Mouse (Mus musculus) brain, embryonic 14.5 days (tissue): ENCODE measurements around the gene Ccdc138.

Experiments
- CTCF ChIP-seq: fragments of 200-500 bp; IDR thresholded peaks from 2 replicates; pipeline ENCODE4 v1.5.1; 2012; ENCODE audit warnings: inconsistent platforms, mild to moderate bottlenecking, moderate library complexity, borderline replicate concordance; ENCODE audit not compliant: insufficient read depth, insufficient read length; ENCODE audit errors: extremely low read depth
- POLR2A ChIP-seq: fragments of 200-500 bp; IDR thresholded peaks from 2 replicates; pipeline ENCODE4 v1.6.1; 2012; ENCODE audit warnings: mild to moderate bottlenecking, inconsistent platforms, borderline replicate concordance; ENCODE audit not compliant: poor library complexity, insufficient read depth, insufficient read length, severe bottlenecking; ENCODE audit errors: extremely low read depth

DNA sequence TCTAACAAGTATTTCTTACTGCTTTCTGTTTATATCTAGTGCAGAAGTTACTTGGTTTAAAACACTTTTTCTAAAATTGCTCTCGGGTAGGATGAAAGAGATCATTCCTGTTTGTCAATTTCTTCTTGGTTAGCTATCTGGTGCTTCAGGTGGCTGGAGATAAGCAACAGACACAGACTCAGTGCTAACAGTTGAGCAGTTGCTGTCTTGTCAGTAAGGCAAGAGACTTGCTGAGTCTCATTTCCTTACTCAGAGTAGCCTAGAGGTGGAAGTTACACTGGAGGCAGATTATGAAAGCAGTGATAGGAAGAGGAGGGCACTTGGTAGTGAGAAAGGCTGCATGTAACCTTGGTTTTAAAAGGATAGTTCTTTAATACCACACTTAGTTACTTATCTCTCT lies 45.6 kb upstream of the Ccdc138 start:
- TF ChIP-seq CTCF (no peak), POLR2A (no peak)
